8 mouse cellular contexts compared by ENCODE assay signal in the genomic region with DNA sequence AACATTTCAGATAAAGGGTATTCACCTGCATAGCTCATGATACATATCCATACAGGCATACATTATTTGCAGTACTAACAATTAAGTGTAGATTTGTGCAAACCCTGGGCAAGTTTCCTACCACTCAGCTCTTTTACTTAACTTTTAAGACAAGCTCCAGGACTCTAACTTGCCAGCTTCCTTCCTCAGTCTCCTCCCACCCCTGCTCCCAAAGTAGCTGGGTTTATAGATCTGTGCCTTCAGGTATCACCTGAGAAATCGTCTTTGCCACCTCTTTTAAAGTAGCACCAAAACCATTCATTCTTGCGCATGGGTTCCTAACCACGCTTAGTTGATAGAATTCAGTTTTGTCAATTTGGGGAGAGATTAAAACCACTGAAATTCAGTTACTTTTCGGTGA. TPM values are rescaled to one million over a fixed set of nuclear protein-coding genes. Genes with fewer than 3 reads are reported as not detected.
DNase-seq lines count a peak whose midpoint lies in the region; ATAC-seq and TF ChIP-seq lines count a peak whose summit lies in the region.

No protein-coding gene starts in this region.

- no peak for ATAC-seq in heart, embryonic 15.5 days (replicated peaks; ENCODE audit: insufficient number of reproducible peaks, insufficient read depth, low FRiP score, low read depth)
- ATAC-seq in forebrain, postnatal 0 days: no peak
- ATAC-seq in midbrain, embryonic 11.5 days (ENCODE audit: low FRiP score): no peak
- ATAC-seq in megakaryocyte-erythroid progenitor cell, adult 5-6 weeks (replicated peaks; ENCODE audit: low FRiP score, low TSS enrichment, poor library complexity, severe bottlenecking): no peak

- H3K4me3 ChIP-seq in heart, embryonic 15.5 days: peak overlapping the region; percentile 16; the same call in 1 of the 2 replicates
- no peak overlapping the region for H3K4me3 ChIP-seq in heart, adult 2 months
- 0 out of 4 replicates have a peak overlapping the region, but pooled peaks have one; percentile 22 to 45 for H3K4me3 ChIP-seq in ES-E14 (ENCODE audit: insufficient read depth in 1 of 2, low read depth in 1 of 2, low read length in 2 of 2, poor library complexity in 1 of 2, severe bottlenecking in 1 of 2)
- no peak overlapping the region for H3K4me3 ChIP-seq in forebrain, postnatal 0 days (ENCODE audit: low read depth, low read length)
- H3K4me3 ChIP-seq in midbrain, embryonic 11.5 days (ENCODE audit: low read depth, low read length): peak overlapping the region; percentile 6; the same call in 1 of the 2 replicates

- DNase-seq in heart, adult 2 months: no peak
- DNase-seq in ES-E14 (ENCODE audit: low read depth, low spot score): no peak
- DNase-seq in forebrain, postnatal 0 days: no peak
- DNase-seq in midbrain, embryonic 11.5 days (ENCODE audit: low spot score, missing footprints): peak; percentile 80
- no peak for DNase-seq in frontal cortex, postnatal 10 days (ENCODE audit: low spot score in 2 of 2)
- no peak for DNase-seq in urinary bladder, postnatal 25 days (ENCODE audit: low spot score)

- H3K9ac ChIP-seq in heart, embryonic 15.5 days: no peak overlapping the region
- no peak overlapping the region for H3K9ac ChIP-seq in heart, adult 2 months (ENCODE audit: low read depth, low read length)
- H3K9ac ChIP-seq in ES-E14 (ENCODE audit: insufficient read depth, low read depth, low read length, poor library complexity, severe bottlenecking): no peak overlapping the region
- H3K9ac ChIP-seq in forebrain, postnatal 0 days: no peak overlapping the region
- H3K9ac ChIP-seq in midbrain, embryonic 11.5 days (ENCODE audit: low read length): no peak overlapping the region; the same call in 1 of the 2 replicates

- TF ChIP-seq POLR2A in heart, adult 2 months (IDR thresholded peaks at IDR 0.05; ENCODE audit: insufficient read depth, low read depth, low read length): no peak

- no peaks in the 10 kb centered on the region for H3K36me3 ChIP-seq in heart, embryonic 15.5 days
- peaks cover 9% of the 10 kb centered on the region for H3K36me3 ChIP-seq in heart, adult 2 months (ENCODE audit: control insufficient read depth, insufficient read depth, low read length)
- H3K36me3 ChIP-seq in ES-E14 (ENCODE audit: control insufficient read depth, insufficient read depth, low read length, poor library complexity, severe bottlenecking): no peaks in the 10 kb centered on the region
- no peaks in the 10 kb centered on the region for H3K36me3 ChIP-seq in forebrain, postnatal 0 days (ENCODE audit: insufficient read depth)
- H3K36me3 ChIP-seq in midbrain, embryonic 11.5 days (ENCODE audit: control insufficient read depth, insufficient read depth, low read length): no peaks in the 10 kb centered on the region

- H3K27me3 ChIP-seq in heart, embryonic 15.5 days: no peaks in the 10 kb centered on the region
- no peaks in the 10 kb centered on the region for H3K27me3 ChIP-seq in heart, adult 2 months (ENCODE audit: control insufficient read depth, insufficient read depth, low read length)
- no peaks in the 10 kb centered on the region for H3K27me3 ChIP-seq in forebrain, postnatal 0 days (ENCODE audit: insufficient read depth, low read length)
- H3K27me3 ChIP-seq in midbrain, embryonic 11.5 days (ENCODE audit: control insufficient read depth, insufficient read depth, low read length): no peaks in the 10 kb centered on the region

- no peak for TF ChIP-seq CTCF in heart, adult 2 months (IDR thresholded peaks at IDR 0.05)
- no peak for TF ChIP-seq CTCF in forebrain, postnatal 0 days (IDR thresholded peaks at IDR 0.05; ENCODE audit: low read depth)

- WGBS in heart, embryonic 15.5 days: 58% methylated on average over 4 of the region's 4 CpGs
- WGBS in heart, adult 2 months: 52% methylated on average over 4 of the region's 4 CpGs
- WGBS in forebrain, postnatal 0 days: 54% methylated on average over 4 of the region's 4 CpGs
- WGBS in midbrain, embryonic 11.5 days: 73% methylated on average over 4 of the region's 4 CpGs

- in situ Hi-C loops in ES-E14 (cut with MboI; ENCODE audit: low sequenced_read_pairs in 2 of 2, unreplicated experiment in 2 of 2): no loop called here

- peaks cover 14% of the 10 kb centered on the region; the same call in 1 of the 2 replicates for H3K4me1 ChIP-seq in heart, embryonic 15.5 days (replicated peaks)
- H3K4me1 ChIP-seq in heart, adult 2 months (ENCODE audit: control insufficient read depth, insufficient read depth, low read length): peaks cover 1% of the 10 kb centered on the region; the same call in 1 of the 2 replicates
- 0 out of 4 replicates have a peak, but pooled peaks cover 0 to 2% of the 10 kb centered on the region in 2 experiments for H3K4me1 ChIP-seq in ES-E14 (ENCODE audit: control insufficient read depth in 2 of 2, insufficient read depth in 2 of 2, low read length in 2 of 2, poor library complexity in 1 of 2)
- peaks cover 14% of the 10 kb centered on the region; the same call in 1 of the 2 replicates for H3K4me1 ChIP-seq in forebrain, postnatal 0 days (ENCODE audit: insufficient read depth)
- peaks cover 11% of the 10 kb centered on the region for H3K4me1 ChIP-seq in midbrain, embryonic 11.5 days (ENCODE audit: control insufficient read depth, insufficient read depth, low read length)

- intact Hi-C loops in heart, adult 2 months (cut with DNase I): loop anchor here (5.0 kb wide), 2 partner anchors 56 to 71 kb away; no protein-coding TSS in a partner anchor

- H3K9me3 ChIP-seq in heart, embryonic 15.5 days (replicated peaks): no peaks in the 10 kb centered on the region
- H3K9me3 ChIP-seq in ES-E14 (ENCODE audit: control insufficient read depth, insufficient read depth, low read depth, low read length): no peaks in the 10 kb centered on the region
- H3K9me3 ChIP-seq in forebrain, postnatal 0 days (ENCODE audit: low read length): no peaks in the 10 kb centered on the region
- no peaks in the 10 kb centered on the region for H3K9me3 ChIP-seq in midbrain, embryonic 11.5 days (ENCODE audit: control insufficient read depth, low read length)

- H3K27ac ChIP-seq in heart, embryonic 15.5 days: peak overlapping the region; percentile 49; the same call in 1 of the 2 replicates
- H3K27ac ChIP-seq in heart, adult 2 months: no peak overlapping the region
- H3K27ac ChIP-seq in ES-E14 (ENCODE audit: insufficient read depth, low read depth, low read length, poor library complexity, severe bottlenecking): no peak overlapping the region
- no peak overlapping the region for H3K27ac ChIP-seq in forebrain, postnatal 0 days (ENCODE audit: low read depth, low read length)
- no peak overlapping the region for H3K27ac ChIP-seq in midbrain, embryonic 11.5 days (ENCODE audit: low read depth, low read length)

- no peak for TF ChIP-seq EP300 in heart, adult 2 months (IDR thresholded peaks at IDR 0.05; ENCODE audit: insufficient read depth, low read depth, low read length)

- peak overlapping the region; percentile 72 for H3K4me2 ChIP-seq in heart, embryonic 15.5 days
- peak overlapping the region; percentile 56 for H3K4me2 ChIP-seq in forebrain, postnatal 0 days (ENCODE audit: low read depth)
- peak overlapping the region; percentile 67 for H3K4me2 ChIP-seq in midbrain, embryonic 11.5 days

- H3K79me2 ChIP-seq in heart, adult 2 months (replicated peaks; ENCODE audit: control insufficient read depth, insufficient read depth, low read length): no peaks in the 10 kb centered on the region

TF ChIP-seq in ES-E14, 5 proteins besides CTCF, POLR2A, EP300 and RAD21:
- TF ChIP-seq HCFC1 (IDR thresholded peaks at IDR 0.05; ENCODE audit: borderline replicate concordance, insufficient read depth, low read length) (no peak), CHD2 (IDR thresholded peaks at IDR 0.05; ENCODE audit: low read depth, low read length) (no peak), ZNF384 (IDR thresholded peaks at IDR 0.05; ENCODE audit: low read depth, low read length) (no peak), MAFK (IDR thresholded peaks at IDR 0.05; ENCODE audit: insufficient read depth, low read depth, low read length) (no peak), ZC3H11A (IDR thresholded peaks at IDR 0.05; ENCODE audit: borderline replicate concordance, low read depth, low read length) (no peak)

RNA-seq across cellular contexts. Expression of gene Slc39a10, which starts 41.1 kb away (rescaled TPM):
- polyA plus RNA-seq in heart, embryonic 15.5 days (2015; fragmentation: Nextera tagmentation; extraction: Ambion mirVana): 21.7 and 22.2 TPM in 2 replicates
- 10 to 100 TPM in 1 of 2 experiments, 1 to 10 TPM in 1; 9.2 to 10.3 TPM for total RNA-seq in heart, adult 2 months (2021)
- 3.5 and 6.7 TPM in 2 replicates for polyA plus RNA-seq in heart, adult 2 months (2012; rRNA removed)
- total RNA-seq in ES-E14 (2012; rRNA removed): 71.5 and 114 TPM in 2 replicates
- 70.0 and 79.9 TPM in 2 replicates for total RNA-seq in forebrain, postnatal 0 days (2014; rRNA removed)
- 36.3 and 48.3 TPM in 2 replicates for polyA plus RNA-seq in forebrain, postnatal 0 days (2015; fragmentation: Nextera tagmentation; extraction: Ambion mirVana)
- polyA plus RNA-seq in midbrain, embryonic 11.5 days (2014; fragmentation: Nextera tagmentation; extraction: Ambion mirVana): 84.7 and 93.5 TPM in 2 replicates
- total RNA-seq in megakaryocyte-erythroid progenitor cell, adult 5-6 weeks (2014; fragmentation: Nextera tagmentation): 13.2 and 15.7 TPM in 2 replicates
- total RNA-seq in megakaryocyte-erythroid progenitor cell, adult 5-6 weeks (2017): 18.7 and 21.4 TPM in 2 replicates

Comparison
In these comparisons a context has a peak if more than half of its experiments do, and no peak if none do; other contexts are left out.
1. H3K4me3 ChIP-seq: peak in heart, embryonic 15.5 days (single experiment), ES-E14 (2 of 2) and midbrain, embryonic 11.5 days (single experiment); none in heart, adult 2 months (single experiment) and forebrain, postnatal 0 days (single experiment).
2. Peak in every context shown above with its lines, with median percentiles within 50 percentile points of each other: H3K4me2 ChIP-seq.